Mouse (Mus musculus) ES-CJ7 (cell line): ENCODE measurements around the gene Tmem184b.
A peak's percentile ranks its signal among the peaks of the same experiment; 100 is the strongest.

ENCODE experiments used
- DNase-seq: peaks from one replicate; pipeline ENCODE4 v3.0.0; 2011; ENCODE audit warnings: low read depth, low spot score

Tmem184b gene

GRCm38 (mm10) chr15:79342641-79343337 lies 60.6 kb downstream of the Tmem184b start:
- DNase-seq = no peak

GRCm38 (mm10) chr15:79338978-79339377 lies 64.4 kb downstream of the Tmem184b start:
- DNase-seq = no peak

GRCm38 (mm10) chr15:79335061-79335655 lies 68.2 kb downstream of the Tmem184b start:
- DNase-seq = no peak

GRCm38 (mm10) chr15:79333409-79333808 lies 70.0 kb downstream of the Tmem184b start:
- peak; percentile 52 for DNase-seq

- peak; percentile 74 for DNase-seq
Measured at GRCm38 (mm10) chr15:79330521-79330920, 72.8 kb downstream of the Tmem184b start.

- no peak for DNase-seq
Measured at GRCm38 (mm10) chr15:79329979-79330363, 73.4 kb downstream of the Tmem184b start.

- DNase-seq = no peak
Measured at GRCm38 (mm10) chr15:79329346-79329978, 73.9 kb downstream of the Tmem184b start.

- DNase-seq = peak; percentile 40
Measured at GRCm38 (mm10) chr15:79328939-79329275, 74.5 kb downstream of the Tmem184b start.

- DNase-seq = peak; percentile 100
Measured at GRCm38 (mm10) chr15:79328058-79328938, 75.1 kb downstream of the Tmem184b start, which contains the start of gene Pla2g6. TSS of gene Pla2g6 (minus strand) at chr15:79328390.

- peak; percentile 73 for DNase-seq
Measured at GRCm38 (mm10) chr15:79326971-79327961, 76.1 kb downstream of the Tmem184b start.

GRCm38 (mm10) chr15:79326264-79326663 lies 77.1 kb downstream of the Tmem184b start:
- DNase-seq = no peak

- DNase-seq = no peak
Measured at GRCm38 (mm10) chr15:79325742-79326141, 77.6 kb downstream of the Tmem184b start.

GRCm38 (mm10) chr15:79324373-79324772 lies 79.0 kb downstream of the Tmem184b start:
- DNase-seq = no peak

GRCm38 (mm10) chr15:79323791-79324155 lies 79.6 kb downstream of the Tmem184b start:
- DNase-seq = no peak

GRCm38 (mm10) chr15:79322991-79323790 lies 80.2 kb downstream of the Tmem184b start:
- no peak for DNase-seq

- DNase-seq = no peak
Measured at GRCm38 (mm10) chr15:79322281-79322990, 80.9 kb downstream of the Tmem184b start.

GRCm38 (mm10) chr15:79321733-79322190 lies 81.6 kb downstream of the Tmem184b start:
- DNase-seq = no peak

GRCm38 (mm10) chr15:79313848-79314369 lies 89.5 kb downstream of the Tmem184b start:
- DNase-seq = no peak
